Mouse (Mus musculus) midbrain, embryonic 11.5 days (tissue): Measurements from ENCODE around the gene Rab1a. TPM values are rescaled to one million over a fixed set of nuclear protein-coding genes. Genes with fewer than 3 reads are reported as not detected.

ENCODE experiments used
- ATAC-seq: fragments of 200-750 bp; cut with Nextera tagmentation; 2 replicates; pipeline ENCODE4 v1.8.0; 2017; ENCODE audit warnings: moderate TSS enrichment, moderate library complexity; ENCODE audit not compliant: low FRiP score
- DNase-seq: peaks from one replicate; pipeline ENCODE4 v3.0.0; 2015; ENCODE audit warnings: low spot score; ENCODE audit errors: missing footprints
- H3K27ac ChIP-seq: fragments of 300-500 bp; sonication (generic); 2 replicates; pipeline ENCODE4 v1.5.1; 2014; ENCODE audit warnings: low read depth, low read length
- H3K27me3 ChIP-seq: fragments of 300-500 bp; sonication (generic); 2 replicates; pipeline ENCODE4 v1.6.1; 2014; ENCODE audit warnings: mild to moderate bottlenecking, low read length, moderate library complexity, mixed read lengths; ENCODE audit not compliant: control insufficient read depth, insufficient read depth
- H3K36me3 ChIP-seq: fragments of 300-500 bp; sonication (generic); 2 replicates; pipeline ENCODE4 v1.6.1; 2014; ENCODE audit warnings: mild to moderate bottlenecking, low read length, moderate library complexity, mixed read lengths; ENCODE audit not compliant: control insufficient read depth, insufficient read depth
- H3K4me1 ChIP-seq: fragments of 300-500 bp; sonication (generic); 2 replicates; pipeline ENCODE4 v1.6.1; 2014; ENCODE audit warnings: low read length; ENCODE audit not compliant: control insufficient read depth, insufficient read depth
- H3K4me2 ChIP-seq: fragments of 300-500 bp; sonication (generic); 2 replicates; pipeline ENCODE4 v1.6.1; 2014; ENCODE audit warnings: mild to moderate bottlenecking, moderate library complexity
- H3K4me3 ChIP-seq: fragments of 300-500 bp; sonication (generic); 2 replicates; pipeline ENCODE4 v1.5.1; 2014; ENCODE audit warnings: low read depth, low read length
- H3K9ac ChIP-seq: fragments of 300-500 bp; sonication (generic); 2 replicates; pipeline ENCODE4 v1.6.1; 2014; ENCODE audit warnings: low read length
- H3K9me3 ChIP-seq: fragments of 300-500 bp; sonication (generic); 2 replicates; pipeline ENCODE4 v1.6.1; 2016; ENCODE audit warnings: low read length; ENCODE audit not compliant: control insufficient read depth
- WGBS: fragments of 180-500 bp; shearing (Covaris S2); extraction: QIAGEN DNeasy Blood & Tissue Kit; methylation state at CpG from one replicate; pipeline ENCODE4 v1.1.7; 2014; 5-methylcytosine and 5-hydroxymethylcytosine counted together
- polyA plus RNA-seq: library from polyadenylated mRNA; unstranded; fragments of >200 nt; fragmentation: Nextera tagmentation; extraction: Ambion mirVana; gene quantifications from 2 replicates; pipeline ENCODE4 v1.2.1, GENCODE M21; 2014

The Rab1a gene
- polyA plus RNA-seq, 1 experiment from 2014 or later: 248 TPM

DNA sequence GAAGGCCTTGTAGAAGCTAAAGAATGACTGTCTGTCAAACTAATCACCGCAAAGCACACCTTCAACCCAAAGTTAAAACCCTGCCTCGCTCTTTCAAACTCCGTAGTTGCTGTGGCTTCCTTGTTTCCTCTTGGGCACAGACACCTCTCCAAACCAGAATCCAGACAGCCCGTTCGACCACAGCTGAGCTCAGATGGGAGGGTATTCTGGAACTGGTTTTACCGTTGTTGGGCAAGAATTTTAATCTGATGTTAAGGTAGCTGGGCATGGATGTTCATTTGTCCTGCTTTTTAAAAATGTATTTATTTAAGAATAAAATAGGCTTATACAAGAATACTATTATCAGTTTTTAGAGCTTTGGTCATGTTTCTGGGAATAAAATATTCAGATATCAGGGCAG, 14.0 kb upstream of the Rab1a start:
- no peak overlapping the region for H3K4me2 ChIP-seq
- no peaks in the 10 kb centered on the region for H3K4me1 ChIP-seq
- no peak overlapping the region for H3K4me3 ChIP-seq
- DNase-seq (no peak), ATAC-seq (no peak)
- no peaks in the 10 kb centered on the region for H3K27me3 ChIP-seq
- 87% methylated on average over 6 of the region's 6 CpGs for WGBS
- no peak overlapping the region for H3K9ac ChIP-seq
- H3K27ac ChIP-seq: no peak overlapping the region
- no peaks in the 10 kb centered on the region for H3K9me3 ChIP-seq
- no peaks in the 10 kb centered on the region for H3K36me3 ChIP-seq

- DNase-seq (no peak), ATAC-seq (no peak)
- Histone ChIP-seq H3K4me1 (no peaks in the 10 kb centered on the region), H3K27ac (no peak overlapping the region), H3K36me3 (no peaks in the 10 kb centered on the region), H3K4me3 (no peak overlapping the region), H3K9me3 (no peaks in the 10 kb centered on the region), H3K4me2 (no peak overlapping the region), H3K27me3 (no peaks in the 10 kb centered on the region), H3K9ac (no peak overlapping the region)
- WGBS: 95% methylated on average over 4 of the region's 4 CpGs
These were observed 8.0 kb upstream of the Rab1a start for GRCm38 (mm10) chr11:20193100-20193736.

DNA sequence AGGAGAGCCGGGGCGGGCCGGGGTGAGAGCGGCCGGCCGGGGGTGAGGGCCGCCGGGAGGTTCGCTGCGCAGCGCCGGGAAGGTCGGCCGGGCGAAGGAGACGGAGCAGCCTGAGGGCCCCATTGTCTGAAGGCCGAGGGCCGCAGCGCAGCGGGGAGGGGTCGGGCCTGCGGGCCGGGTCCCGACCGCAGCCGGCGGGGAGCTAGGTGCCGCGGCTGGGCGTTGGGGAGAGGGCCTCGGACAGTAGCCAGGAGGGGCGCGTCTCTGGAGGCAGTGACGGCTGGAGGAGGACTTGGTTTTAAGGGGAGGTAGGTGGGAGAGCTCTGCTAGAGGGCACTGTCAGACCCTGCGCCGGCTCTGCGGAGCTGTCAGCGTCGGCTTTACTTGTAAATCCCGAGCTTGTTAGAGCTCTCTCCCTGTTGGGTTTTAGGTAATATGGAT, 449 bp downstream of the Rab1a start:
- peaks cover 11% of the 10 kb centered on the region for H3K4me1 ChIP-seq
- peak overlapping the region; percentile 94 for H3K27ac ChIP-seq
- DNase-seq (peak; percentile 94), ATAC-seq (peak; percentile 39)
- no peaks in the 10 kb centered on the region for H3K9me3 ChIP-seq
- H3K4me2 ChIP-seq: peak overlapping the region; percentile 67
- peak overlapping the region; percentile 96 for H3K9ac ChIP-seq
- H3K27me3 ChIP-seq: no peaks in the 10 kb centered on the region
- no peaks in the 10 kb centered on the region for H3K36me3 ChIP-seq
- under 1% methylated on average over 40 of the region's 40 CpGs for WGBS
- H3K4me3 ChIP-seq: peak overlapping the region; percentile 96

- H3K9ac ChIP-seq: peak overlapping the region; percentile 96
- no peak for ATAC-seq
- no peak for DNase-seq
- H3K4me3 ChIP-seq: peak overlapping the region; percentile 96
- no peaks in the 10 kb centered on the region for H3K36me3 ChIP-seq
- peak overlapping the region; percentile 67 for H3K4me2 ChIP-seq
- no peaks in the 10 kb centered on the region for H3K27me3 ChIP-seq
- WGBS: 63% methylated on average over 7 of the region's 7 CpGs
- H3K4me1 ChIP-seq: peaks cover 11% of the 10 kb centered on the region
- no peak overlapping the region for H3K27ac ChIP-seq
- no peaks in the 10 kb centered on the region for H3K9me3 ChIP-seq
These were observed 1.2 kb downstream of the Rab1a start for GRCm38 (mm10) chr11:20202299-20203011.

- H3K27ac ChIP-seq: no peak overlapping the region
- no peak overlapping the region for H3K4me2 ChIP-seq
- no peaks in the 10 kb centered on the region for H3K27me3 ChIP-seq
- DNase-seq (no peak), ATAC-seq (no peak)
- H3K4me1 ChIP-seq: peaks cover 11% of the 10 kb centered on the region
- no peak overlapping the region for H3K9ac ChIP-seq
- H3K9me3 ChIP-seq: no peaks in the 10 kb centered on the region
- no peak overlapping the region for H3K4me3 ChIP-seq
- WGBS: 93% methylated on average over 2 of the region's 2 CpGs
- no peaks in the 10 kb centered on the region for H3K36me3 ChIP-seq
These were observed 3.1 kb downstream of the Rab1a start for GRCm38 (mm10) chr11:20204321-20204720.

DNA sequence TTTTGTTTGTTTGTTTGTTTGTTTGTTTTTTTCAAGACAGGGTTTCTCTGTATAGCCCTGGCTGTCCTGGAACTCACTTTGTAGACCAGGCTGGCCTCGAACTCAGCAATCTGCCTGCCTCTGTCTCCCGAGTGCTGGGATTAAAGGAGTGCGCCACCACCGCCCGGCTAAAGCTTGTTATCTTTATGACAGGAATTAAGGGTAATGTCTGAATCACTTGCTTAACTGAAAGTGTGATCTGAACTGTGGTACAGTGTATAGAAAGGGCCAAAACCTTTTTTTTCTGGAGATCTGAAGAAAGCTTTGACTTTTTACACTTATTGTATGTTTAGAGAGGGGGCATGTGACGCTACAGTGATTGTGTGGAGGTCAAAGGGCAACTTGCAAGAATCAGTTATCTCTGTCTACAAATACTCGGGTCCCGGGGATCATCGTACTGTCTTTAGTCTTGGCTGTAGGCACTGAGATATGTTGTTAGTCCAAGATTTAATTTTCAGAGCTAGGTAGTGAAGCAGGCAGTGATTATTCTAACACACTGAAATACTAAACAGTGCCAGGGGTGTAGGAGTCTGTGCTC, 3.7 kb downstream of the Rab1a start:
- peak; percentile 61 for DNase-seq
- Histone ChIP-seq H3K9ac (no peak overlapping the region), H3K27ac (no peak overlapping the region), H3K4me1 (peaks cover 11% of the 10 kb centered on the region), H3K27me3 (no peaks in the 10 kb centered on the region), H3K36me3 (no peaks in the 10 kb centered on the region), H3K4me2 (no peak overlapping the region), H3K9me3 (no peaks in the 10 kb centered on the region), H3K4me3 (no peak overlapping the region)
- WGBS: 86% methylated on average over 9 of the region's 9 CpGs
- no peak for ATAC-seq

GRCm38 (mm10) chr11:20205538-20205937, 4.3 kb downstream of the Rab1a start:
- H3K36me3 ChIP-seq: no peaks in the 10 kb centered on the region

GRCm38 (mm10) chr11:20206626-20207223, 5.5 kb downstream of the Rab1a start:
- H3K4me1 ChIP-seq: peaks cover 11% of the 10 kb centered on the region
- ATAC-seq: no peak

More at GRCm38 (mm10) chr11:20205538-20205937, 4.3 kb downstream of the Rab1a start:
- Histone ChIP-seq H3K9me3 (no peaks in the 10 kb centered on the region), H3K4me1 (peaks cover 11% of the 10 kb centered on the region), H3K4me3 (no peak overlapping the region), H3K4me2 (no peak overlapping the region), H3K9ac (no peak overlapping the region), H3K27me3 (no peaks in the 10 kb centered on the region), H3K27ac (no peak overlapping the region)
- ATAC-seq: no peak
- DNase-seq: no peak
- WGBS: 88% methylated on average over 4 of the region's 4 CpGs

GRCm38 (mm10) chr11:20207589-20207988, 6.4 kb downstream of the Rab1a start:
- WGBS: 80% methylated on average over 2 of the region's 2 CpGs
- ATAC-seq: no peak
- DNase-seq: no peak
- Histone ChIP-seq H3K9ac (no peak overlapping the region), H3K36me3 (no peaks in the 10 kb centered on the region), H3K4me2 (no peak overlapping the region), H3K27ac (no peak overlapping the region), H3K4me3 (no peak overlapping the region), H3K4me1 (peaks cover 7% of the 10 kb centered on the region), H3K9me3 (no peaks in the 10 kb centered on the region), H3K27me3 (no peaks in the 10 kb centered on the region)

More at GRCm38 (mm10) chr11:20206626-20207223, 5.5 kb downstream of the Rab1a start:
- H3K9ac ChIP-seq: no peak overlapping the region
- no peaks in the 10 kb centered on the region for H3K36me3 ChIP-seq
- H3K27ac ChIP-seq: no peak overlapping the region
- no peaks in the 10 kb centered on the region for H3K9me3 ChIP-seq
- no peaks in the 10 kb centered on the region for H3K27me3 ChIP-seq
- DNase-seq: peak; percentile 51
- H3K4me2 ChIP-seq: no peak overlapping the region
- no peak overlapping the region for H3K4me3 ChIP-seq
- WGBS: 83% methylated on average over 2 of the region's 2 CpGs
